Mouse (Mus musculus): Measurements from ENCODE around the gene Ptp4a2. TPM values are rescaled to one million over a fixed set of nuclear protein-coding genes. Genes with fewer than 3 reads are reported as not detected.
"Not testable (repeated sequence)": the region's sequence is repeated elsewhere in the genome, so short reads cannot be mapped to it uniquely, and the experiment has no call there.

The Ptp4a2 gene
- polyA plus RNA-seq, 1 experiment from 2014 or later: 279 TPM

DNA sequence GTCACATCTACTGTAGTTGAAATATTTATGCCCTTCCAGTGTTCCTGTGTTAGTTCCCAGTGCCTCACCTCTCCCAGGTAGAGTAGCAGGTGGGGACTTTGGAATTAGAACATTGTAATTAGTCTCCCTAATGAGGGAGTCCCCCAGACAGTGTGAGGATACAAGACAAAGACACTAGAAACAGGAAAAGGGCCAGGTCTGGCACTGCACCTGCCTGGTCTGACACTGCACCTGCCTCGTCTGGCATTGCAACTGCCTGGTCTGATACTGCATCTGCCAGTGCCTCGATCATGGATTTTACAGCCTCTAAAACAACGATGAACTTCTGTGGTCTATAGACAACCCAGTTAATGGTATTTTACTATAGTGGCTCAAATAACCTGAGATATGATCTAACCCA is 51.3 kb downstream of the Ptp4a2 start:
- Histone ChIP-seq H3K4me1 (replicated peaks; ENCODE audit: control insufficient read depth, insufficient read depth, low read length) (no peaks in the 10 kb centered on the region), H3K27me3 (replicated peaks; ENCODE audit: control insufficient read depth, insufficient read depth, low read length) (no peaks in the 10 kb centered on the region), H3K4me3 (ENCODE audit: low read depth, low read length) (no peak overlapping the region), H3K9ac (ENCODE audit: low read length) (no peak overlapping the region), H3K27ac (ENCODE audit: low read depth) (no peak overlapping the region), H3K9me3 (ENCODE audit: control insufficient read depth, low read length) (no peaks in the 10 kb centered on the region), H3K4me2 (ENCODE audit: low read length) (no peak overlapping the region), H3K36me3 (ENCODE audit: control insufficient read depth, insufficient read depth, low read length) (no peaks in the 10 kb centered on the region)
- ATAC-seq (replicated peaks; ENCODE audit: low FRiP score, low TSS enrichment, low read depth) (no peak), DNase-seq (ENCODE audit: low spot score) (no peak)
- 84% methylated on average over 3 of the region's 3 CpGs for WGBS

DNA sequence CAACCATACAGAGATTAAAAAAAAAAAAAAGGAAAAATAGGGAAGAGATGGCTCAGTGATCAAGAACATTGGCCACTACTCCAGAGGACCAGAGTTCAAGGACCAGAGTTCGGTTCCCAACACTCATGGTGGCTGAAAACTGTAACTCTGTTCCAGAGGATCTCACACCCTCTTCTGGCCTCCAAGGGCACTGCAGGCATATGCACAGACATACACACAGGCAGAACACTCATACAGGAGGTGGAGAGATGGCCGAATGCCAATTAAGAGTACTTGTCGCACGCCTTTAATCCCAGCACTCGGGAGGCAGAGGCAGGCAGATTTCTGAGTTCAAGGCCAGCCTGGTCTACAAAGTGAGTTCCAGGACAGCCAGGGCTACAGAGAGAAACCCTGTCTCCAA is 55.2 kb downstream of the Ptp4a2 start:
- H3K4me3 ChIP-seq (ENCODE audit: low read depth, low read length); H3K9ac ChIP-seq (ENCODE audit: low read length); H3K4me1 ChIP-seq (replicated peaks; ENCODE audit: control insufficient read depth, insufficient read depth, low read length); ATAC-seq (replicated peaks; ENCODE audit: low FRiP score, low TSS enrichment, low read depth); H3K27ac ChIP-seq (ENCODE audit: low read depth); H3K9me3 ChIP-seq (ENCODE audit: control insufficient read depth, low read length); DNase-seq (ENCODE audit: low spot score); H3K36me3 ChIP-seq (ENCODE audit: control insufficient read depth, insufficient read depth, low read length); H3K4me2 ChIP-seq (ENCODE audit: low read length); H3K27me3 ChIP-seq (replicated peaks; ENCODE audit: control insufficient read depth, insufficient read depth, low read length): not testable (repeated sequence)
- 96% methylated on average over 5 of the region's 5 CpGs for WGBS

- 64% methylated on average over 6 of the region's 6 CpGs for WGBS
- Histone ChIP-seq H3K4me1 (replicated peaks; ENCODE audit: control insufficient read depth, insufficient read depth, low read length) (no peaks in the 10 kb centered on the region), H3K9me3 (ENCODE audit: control insufficient read depth, low read length) (no peaks in the 10 kb centered on the region), H3K9ac (ENCODE audit: low read length) (no peak overlapping the region), H3K27ac (ENCODE audit: low read depth) (no peak overlapping the region), H3K36me3 (ENCODE audit: control insufficient read depth, insufficient read depth, low read length) (no peaks in the 10 kb centered on the region), H3K27me3 (replicated peaks; ENCODE audit: control insufficient read depth, insufficient read depth, low read length) (no peaks in the 10 kb centered on the region), H3K4me2 (ENCODE audit: low read length) (no peak overlapping the region), H3K4me3 (ENCODE audit: low read depth, low read length) (no peak overlapping the region)
- no peak for DNase-seq (ENCODE audit: low spot score)
- no peak for ATAC-seq (replicated peaks; ENCODE audit: low FRiP score, low TSS enrichment, low read depth)
Measured at GRCm38 (mm10) chr4:129868211-129868610, 57.2 kb downstream of the Ptp4a2 start.

DNA sequence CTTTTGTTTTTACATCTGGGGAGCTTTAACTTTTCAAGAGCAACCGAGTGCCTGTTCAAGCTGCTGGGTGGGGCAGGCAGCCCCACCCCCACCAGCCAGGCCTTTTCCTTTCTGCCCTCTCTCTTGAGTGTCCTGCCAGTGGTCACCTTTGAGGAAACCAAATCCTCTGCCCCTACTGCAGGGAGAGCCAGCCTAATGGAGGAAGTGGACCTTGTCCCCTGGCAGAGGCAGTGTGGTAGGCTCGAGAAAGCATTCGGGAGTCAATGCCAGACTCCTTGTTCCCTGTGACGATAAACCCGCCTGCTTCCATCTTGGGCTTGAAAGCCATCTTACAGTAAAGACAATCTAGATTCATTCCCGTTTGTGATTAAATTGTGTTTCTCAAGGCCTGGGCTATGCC is 59.5 kb downstream of the Ptp4a2 start:
- Histone ChIP-seq H3K9ac (ENCODE audit: low read length) (no peak overlapping the region), H3K4me2 (ENCODE audit: low read length) (no peak overlapping the region), H3K4me3 (ENCODE audit: low read depth, low read length) (no peak overlapping the region), H3K4me1 (replicated peaks; ENCODE audit: control insufficient read depth, insufficient read depth, low read length) (no peaks in the 10 kb centered on the region), H3K27me3 (replicated peaks; ENCODE audit: control insufficient read depth, insufficient read depth, low read length) (no peaks in the 10 kb centered on the region), H3K27ac (ENCODE audit: low read depth) (no peak overlapping the region), H3K9me3 (ENCODE audit: control insufficient read depth, low read length) (no peaks in the 10 kb centered on the region), H3K36me3 (ENCODE audit: control insufficient read depth, insufficient read depth, low read length) (no peaks in the 10 kb centered on the region)
- ATAC-seq (replicated peaks; ENCODE audit: low FRiP score, low TSS enrichment, low read depth) (no peak), DNase-seq (ENCODE audit: low spot score) (no peak)
- WGBS: 72% methylated on average over 6 of the region's 6 CpGs

DNA sequence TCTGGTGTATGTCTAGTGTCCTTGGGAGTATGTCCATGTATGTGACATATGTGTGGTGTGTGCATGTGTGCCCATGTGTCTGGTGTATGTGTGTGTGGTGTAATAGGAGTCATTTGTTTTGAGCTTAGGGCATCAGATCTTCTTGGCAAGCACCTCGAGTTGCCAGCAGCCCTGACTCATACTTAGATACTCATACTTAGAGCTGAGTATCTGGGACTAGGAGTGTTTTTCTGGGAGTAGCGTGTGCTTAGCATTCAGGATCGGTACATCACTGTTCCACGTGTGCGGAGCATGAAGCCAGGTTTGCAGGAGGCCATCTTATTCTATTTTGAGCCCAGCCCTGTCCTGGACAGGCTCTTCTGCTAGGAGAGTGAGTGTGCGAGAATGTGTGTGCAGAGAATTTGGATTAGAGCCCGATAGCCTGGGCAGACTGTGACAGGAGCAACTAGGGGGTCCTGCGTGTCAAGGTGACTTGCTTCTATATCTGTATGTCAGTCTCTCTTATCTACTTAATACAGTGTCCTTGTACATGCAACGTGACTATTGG is 61.4 kb downstream of the Ptp4a2 start:
- 82% methylated on average over 9 of the region's 9 CpGs for WGBS
- H3K27ac ChIP-seq (ENCODE audit: low read depth): no peak overlapping the region
- H3K9ac ChIP-seq (ENCODE audit: low read length): no peak overlapping the region
- H3K4me1 ChIP-seq (replicated peaks; ENCODE audit: control insufficient read depth, insufficient read depth, low read length): peaks cover 7% of the 10 kb centered on the region
- no peak overlapping the region for H3K4me3 ChIP-seq (ENCODE audit: low read depth, low read length)
- ATAC-seq (replicated peaks; ENCODE audit: low FRiP score, low TSS enrichment, low read depth): no peak
- no peaks in the 10 kb centered on the region for H3K9me3 ChIP-seq (ENCODE audit: control insufficient read depth, low read length)
- no peaks in the 10 kb centered on the region for H3K36me3 ChIP-seq (ENCODE audit: control insufficient read depth, insufficient read depth, low read length)
- DNase-seq (ENCODE audit: low spot score): no peak
- H3K27me3 ChIP-seq (replicated peaks; ENCODE audit: control insufficient read depth, insufficient read depth, low read length): no peaks in the 10 kb centered on the region
- H3K4me2 ChIP-seq (ENCODE audit: low read length): no peak overlapping the region

- 77% methylated on average over 10 of the region's 10 CpGs for WGBS
- no peak for DNase-seq (ENCODE audit: low spot score)
- H3K4me2 ChIP-seq (ENCODE audit: low read length): no peak overlapping the region
- no peak for ATAC-seq (replicated peaks; ENCODE audit: low FRiP score, low TSS enrichment, low read depth)
- no peak overlapping the region for H3K4me3 ChIP-seq (ENCODE audit: low read depth, low read length)
- no peaks in the 10 kb centered on the region for H3K27me3 ChIP-seq (replicated peaks; ENCODE audit: control insufficient read depth, insufficient read depth, low read length)
- H3K9ac ChIP-seq (ENCODE audit: low read length): no peak overlapping the region
- H3K27ac ChIP-seq (ENCODE audit: low read depth): no peak overlapping the region
- H3K36me3 ChIP-seq (ENCODE audit: control insufficient read depth, insufficient read depth, low read length): no peaks in the 10 kb centered on the region
- H3K4me1 ChIP-seq (replicated peaks; ENCODE audit: control insufficient read depth, insufficient read depth, low read length): peaks cover 14% of the 10 kb centered on the region
- no peaks in the 10 kb centered on the region for H3K9me3 ChIP-seq (ENCODE audit: control insufficient read depth, low read length)
Measured at GRCm38 (mm10) chr4:129874805-129875204, 63.8 kb downstream of the Ptp4a2 start.

- WGBS: 89% methylated on average over 11 of the region's 11 CpGs
- no peaks in the 10 kb centered on the region for H3K27me3 ChIP-seq (replicated peaks; ENCODE audit: control insufficient read depth, insufficient read depth, low read length)
- H3K9ac ChIP-seq (ENCODE audit: low read length): no peak overlapping the region
- H3K4me3 ChIP-seq (ENCODE audit: low read depth, low read length): no peak overlapping the region
- H3K36me3 ChIP-seq (ENCODE audit: control insufficient read depth, insufficient read depth, low read length): no peaks in the 10 kb centered on the region
- H3K9me3 ChIP-seq (ENCODE audit: control insufficient read depth, low read length): no peaks in the 10 kb centered on the region
- ATAC-seq (replicated peaks; ENCODE audit: low FRiP score, low TSS enrichment, low read depth): no peak
- H3K27ac ChIP-seq (ENCODE audit: low read depth): no peak overlapping the region
- H3K4me1 ChIP-seq (replicated peaks; ENCODE audit: control insufficient read depth, insufficient read depth, low read length): peaks cover 14% of the 10 kb centered on the region
- no peak for DNase-seq (ENCODE audit: low spot score)
- H3K4me2 ChIP-seq (ENCODE audit: low read length): no peak overlapping the region
Measured at GRCm38 (mm10) chr4:129875406-129875805, 64.4 kb downstream of the Ptp4a2 start.

GRCm38 (mm10) chr4:129876831-129877764 is 66.1 kb downstream of the Ptp4a2 start:
- Histone ChIP-seq H3K4me2 (ENCODE audit: low read length) (peak overlapping the region; percentile 51), H3K9me3 (ENCODE audit: control insufficient read depth, low read length) (no peaks in the 10 kb centered on the region), H3K9ac (ENCODE audit: low read length) (peak overlapping the region; percentile 31), H3K27me3 (replicated peaks; ENCODE audit: control insufficient read depth, insufficient read depth, low read length) (no peaks in the 10 kb centered on the region), H3K36me3 (ENCODE audit: control insufficient read depth, insufficient read depth, low read length) (no peaks in the 10 kb centered on the region), H3K4me1 (replicated peaks; ENCODE audit: control insufficient read depth, insufficient read depth, low read length) (peaks cover 19% of the 10 kb centered on the region), H3K27ac (ENCODE audit: low read depth) (peak overlapping the region; percentile 76), H3K4me3 (ENCODE audit: low read depth, low read length) (peak overlapping the region; percentile 10; the same call in 1 of the 2 replicates)
- ATAC-seq (replicated peaks; ENCODE audit: low FRiP score, low TSS enrichment, low read depth) (peak; percentile 73), DNase-seq (ENCODE audit: low spot score) (peak; percentile 86)
- WGBS: 8% methylated on average over 21 of the region's 21 CpGs

Measured in intestine, embryonic 14.5 days (tissue).